Mouse (Mus musculus) thymus, adult 2 months (tissue): ENCODE data around the gene Ppp1r12a. TPM values are rescaled to one million over a fixed set of nuclear protein-coding genes. Genes with fewer than 3 reads are reported as not detected.

Experiments used
- DNase-seq: peaks from one replicate; pipeline ENCODE4 v3.0.0; 2021
- H3K27ac ChIP-seq: fragments of 200-500 bp; 2 replicates; pipeline ENCODE4 v1.5.1; 2012; ENCODE audit warnings: low read length, control low read depth; ENCODE audit not compliant: control insufficient read depth, insufficient read depth
- H3K27me3 ChIP-seq: fragments of 200-500 bp; 2 replicates; pipeline ENCODE4 v1.6.1; 2012; ENCODE audit warnings: mild to moderate bottlenecking, low read length, moderate library complexity, mixed read lengths; ENCODE audit not compliant: control insufficient read depth, insufficient read depth
- H3K36me3 ChIP-seq: fragments of 200-500 bp; 2 replicates; pipeline ENCODE4 v1.6.1; 2012; ENCODE audit warnings: mild to moderate bottlenecking, low read length, moderate library complexity; ENCODE audit not compliant: control insufficient read depth, insufficient read depth
- H3K4me1 ChIP-seq: fragments of 200-500 bp; replicated peaks from 2 replicates; pipeline ENCODE4 v1.6.1; 2012; ENCODE audit warnings: low read length; ENCODE audit not compliant: control insufficient read depth, insufficient read depth
- H3K4me3 ChIP-seq: fragments of 200-500 bp; 2 replicates; pipeline ENCODE4 v1.5.1; 2012; ENCODE audit warnings: mild to moderate bottlenecking, low read length, control low read depth, moderate library complexity; ENCODE audit not compliant: control insufficient read depth, insufficient read depth
- CTCF ChIP-seq: fragments of 200-500 bp; IDR thresholded peaks from 2 replicates; pipeline ENCODE4 v1.5.1; 2012; ENCODE audit warnings: mild to moderate bottlenecking, control low read depth, low read length, moderate library complexity, borderline replicate concordance; ENCODE audit not compliant: control insufficient read depth, poor library complexity, insufficient read depth; ENCODE audit errors: extremely low read depth
- POLR2A ChIP-seq: fragments of 200-500 bp; IDR thresholded peaks from 2 replicates; pipeline ENCODE4 v1.6.1; 2012; ENCODE audit warnings: mild to moderate bottlenecking, low read length, control low read depth, moderate library complexity; ENCODE audit not compliant: control insufficient read depth, poor library complexity, insufficient read depth; ENCODE audit errors: extremely low read depth
- WGBS: fragments of 180-500 bp; shearing (Covaris S2); methylation state at CpG from one replicate; pipeline ENCODE4 v1.1.7; 2018; 5-methylcytosine and 5-hydroxymethylcytosine counted together
- polyA plus RNA-seq: library from polyadenylated mRNA; depleted of rRNA; stranded (reverse); fragments of >200 nt; gene quantifications from 2 replicates; pipeline ENCODE4 v1.2.3, GENCODE M21; 2012

Ppp1r12a gene
- polyA plus RNA-seq, 1 experiment = 29.2 TPM

- DNase-seq = no peak
- no peak overlapping the region for H3K27ac ChIP-seq
- peaks cover 18% of the 10 kb centered on the region for H3K36me3 ChIP-seq
- no peaks in the 10 kb centered on the region for H3K27me3 ChIP-seq
- 96% methylated on average over 2 of the region's 2 CpGs for WGBS
- no peak for TF ChIP-seq POLR2A
- no peak for TF ChIP-seq CTCF
- no peaks in the 10 kb centered on the region for H3K4me1 ChIP-seq
- H3K4me3 ChIP-seq = no peak overlapping the region
These were observed 121.4 kb downstream of the Ppp1r12a start for GRCm38 (mm10) chr10:108283418-108283817.

- Histone ChIP-seq H3K36me3 (peaks cover 18% of the 10 kb centered on the region), H3K4me1 (no peaks in the 10 kb centered on the region), H3K27me3 (no peaks in the 10 kb centered on the region), H3K4me3 (no peak overlapping the region), H3K27ac (no peak overlapping the region)
- no peak for DNase-seq
- WGBS = 91% methylated on average over 4 of the region's 4 CpGs
- no peak for TF ChIP-seq CTCF
- no peak for TF ChIP-seq POLR2A
These were observed 121.8 kb downstream of the Ppp1r12a start for GRCm38 (mm10) chr10:108283837-108284236.

DNA sequence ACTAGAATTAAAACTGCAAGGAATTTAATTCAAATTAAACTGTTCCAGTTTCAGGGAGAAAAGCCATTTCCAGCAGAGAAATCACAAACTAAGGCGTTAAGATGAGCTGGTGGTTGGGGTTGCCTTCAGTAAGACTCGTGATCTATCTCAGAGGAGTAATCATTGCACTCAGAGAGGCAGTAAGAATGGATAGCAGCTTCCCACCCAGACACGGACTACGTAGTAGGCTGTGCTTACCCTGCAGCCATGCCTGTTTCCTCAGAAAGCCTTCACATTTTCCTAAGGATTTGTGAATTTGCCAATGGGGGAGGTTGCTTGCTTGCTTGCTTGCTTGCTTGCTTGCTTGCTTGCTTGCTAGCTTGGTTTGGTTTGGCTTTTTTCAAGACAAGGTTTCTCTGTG lies 122.5 kb downstream of the Ppp1r12a start:
- Histone ChIP-seq H3K27ac (no peak overlapping the region), H3K27me3 (no peaks in the 10 kb centered on the region), H3K4me1 (no peaks in the 10 kb centered on the region), H3K36me3 (peaks cover 18% of the 10 kb centered on the region), H3K4me3 (no peak overlapping the region)
- DNase-seq = no peak
- TF ChIP-seq POLR2A = no peak
- no peak for TF ChIP-seq CTCF
- 98% methylated on average over 4 of the region's 4 CpGs for WGBS

- no peaks in the 10 kb centered on the region for H3K27me3 ChIP-seq
- WGBS = 97% methylated on average over 5 of the region's 5 CpGs
- no peak for TF ChIP-seq POLR2A
- no peak for TF ChIP-seq CTCF
These were observed 123.0 kb downstream of the Ppp1r12a start for GRCm38 (mm10) chr10:108284977-108285376.

DNA sequence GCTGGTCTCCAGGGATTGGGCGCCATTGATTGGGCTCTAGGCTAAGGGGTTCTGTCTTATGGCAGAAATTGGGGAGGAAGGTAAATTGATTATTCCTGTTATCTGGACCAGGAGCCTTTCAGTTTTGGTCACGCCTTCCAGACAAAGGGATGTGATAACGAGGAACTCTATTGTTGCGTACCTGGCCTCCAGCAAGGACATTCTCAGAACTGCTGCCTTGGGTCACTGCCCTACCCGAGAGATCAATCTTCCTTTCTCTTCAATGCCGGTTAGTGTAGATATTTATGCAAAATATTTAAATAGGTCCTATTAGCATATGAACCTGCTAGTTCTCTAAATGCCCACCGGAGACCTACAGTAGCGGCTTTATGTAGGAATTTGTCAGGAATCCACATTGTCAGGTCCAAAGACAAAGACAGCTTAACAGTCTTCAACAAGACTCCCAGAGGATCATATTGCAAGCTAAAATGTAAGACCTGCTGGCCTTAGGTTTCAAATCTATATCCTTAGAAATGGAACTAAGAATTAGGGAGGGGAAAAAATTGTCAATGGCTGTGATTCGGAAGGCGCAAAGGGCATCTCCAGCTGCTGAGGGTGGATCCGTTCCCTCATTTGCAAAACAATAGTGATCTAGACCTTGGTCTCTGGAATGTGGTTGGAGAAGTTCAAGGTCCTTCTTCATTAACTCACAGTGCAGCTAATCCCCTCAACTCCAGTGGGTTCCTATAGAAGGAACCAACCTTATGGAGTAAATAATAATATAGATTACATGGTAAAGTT lies 124.9 kb downstream of the Ppp1r12a start:
- Histone ChIP-seq H3K27ac (no peak overlapping the region), H3K4me3 (no peak overlapping the region), H3K36me3 (peaks cover 3% of the 10 kb centered on the region; the same call in 1 of the 2 replicates), H3K27me3 (no peaks in the 10 kb centered on the region), H3K4me1 (no peaks in the 10 kb centered on the region)
- DNase-seq = no peak
- TF ChIP-seq CTCF (no peak), POLR2A (no peak)
- WGBS = 88% methylated on average over 11 of the region's 11 CpGs

More at GRCm38 (mm10) chr10:108284977-108285376, 123.0 kb downstream of the Ppp1r12a start:
- Histone ChIP-seq H3K4me3 (no peak overlapping the region), H3K27ac (no peak overlapping the region), H3K4me1 (no peaks in the 10 kb centered on the region), H3K36me3 (peaks cover 14% of the 10 kb centered on the region)
- DNase-seq = no peak

- WGBS = 84% methylated on average over 4 of the region's 4 CpGs
- no peak overlapping the region for H3K4me3 ChIP-seq
- no peaks in the 10 kb centered on the region for H3K4me1 ChIP-seq
- DNase-seq = no peak
- H3K27me3 ChIP-seq = no peaks in the 10 kb centered on the region
- TF ChIP-seq CTCF (no peak), POLR2A (no peak)
- H3K36me3 ChIP-seq = no peaks in the 10 kb centered on the region
- no peak overlapping the region for H3K27ac ChIP-seq
These were observed 125.4 kb downstream of the Ppp1r12a start for GRCm38 (mm10) chr10:108287438-108287801.
